Mouse (Mus musculus): ENCODE measurements around the gene Nme3.
"Not testable (repeated sequence)": the region's sequence is repeated elsewhere in the genome, so short reads cannot be mapped to it uniquely, and the experiment has no call there.

The Nme3 gene

DNA sequence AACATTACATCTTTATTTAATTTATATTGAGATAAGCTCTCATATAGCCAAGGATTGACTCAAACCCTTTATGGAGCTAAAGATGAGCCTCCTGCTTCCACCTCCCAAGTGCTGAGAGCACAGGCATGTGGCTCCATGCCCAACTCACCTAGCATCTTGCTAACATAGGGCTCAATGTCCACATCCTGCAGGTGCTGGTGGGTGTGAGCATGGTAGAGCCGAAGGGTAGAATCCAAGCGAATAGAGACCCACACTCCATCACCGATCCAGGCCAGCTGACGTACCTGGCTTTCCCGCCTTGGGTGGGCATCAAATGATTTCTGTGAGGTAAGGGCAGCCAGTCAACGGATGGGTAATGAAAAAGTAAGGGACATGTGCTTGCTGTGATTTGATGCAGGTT is 3.7 kb downstream of the Nme3 start:
- no peak for DNase-seq (ENCODE audit: low spot score)

DNA sequence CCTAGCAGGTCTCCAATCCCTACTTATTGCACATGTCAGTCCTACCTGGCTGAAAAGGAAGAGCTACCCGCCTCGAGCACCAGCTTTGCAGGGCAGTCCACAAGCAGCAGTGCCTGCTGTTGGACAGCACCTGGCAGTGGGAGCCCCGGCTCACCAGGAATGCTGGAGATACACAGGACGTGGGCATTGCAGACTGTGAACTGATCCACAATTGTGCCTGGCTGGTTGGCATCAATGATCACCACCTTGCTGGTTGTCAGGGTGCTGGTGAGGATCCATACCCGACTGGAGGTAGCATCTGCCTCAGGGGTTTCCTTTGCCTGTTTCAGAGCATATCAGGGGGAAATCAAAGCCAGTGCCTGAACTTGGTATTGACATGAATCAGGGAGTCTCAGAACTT is 5.8 kb downstream of the Nme3 start:
- no peak for DNase-seq (ENCODE audit: low spot score)

DNA sequence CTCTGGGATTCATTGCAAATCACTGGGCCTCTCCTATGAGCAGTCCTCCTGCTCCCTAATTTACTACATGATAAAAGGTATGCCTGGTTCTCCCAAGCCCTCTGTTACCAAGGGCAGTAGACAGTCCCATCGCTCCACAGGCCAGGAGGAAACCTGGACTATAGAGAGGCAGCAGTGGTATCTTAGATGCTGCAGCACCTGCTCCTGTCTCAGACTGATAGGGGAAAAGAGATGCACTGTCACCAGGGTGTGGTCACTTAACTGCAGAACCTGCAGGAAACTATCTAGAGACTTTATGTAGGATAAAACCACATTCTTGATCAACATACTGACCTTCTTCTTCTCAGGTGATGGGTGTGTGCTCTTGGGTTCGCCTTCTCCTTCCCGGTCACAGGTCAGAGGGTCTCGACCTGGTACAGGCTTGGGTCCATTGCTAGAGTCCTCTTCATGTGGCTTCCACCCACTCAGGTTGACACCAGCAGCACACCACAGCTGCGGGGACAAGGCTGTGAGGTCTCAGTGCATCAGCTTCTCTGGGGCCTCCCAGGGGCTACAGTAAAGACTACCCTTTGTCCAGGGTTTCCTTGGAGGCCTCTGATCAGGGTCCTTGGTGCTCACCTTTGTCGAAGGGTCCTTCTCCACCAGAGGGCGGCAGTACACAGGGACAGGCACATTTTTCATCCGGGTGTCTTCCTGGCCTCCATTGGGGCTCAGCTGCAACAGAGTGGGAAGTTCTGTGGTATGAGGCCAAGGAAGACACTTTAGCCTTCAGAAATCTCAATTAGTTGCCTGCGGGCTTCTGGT is 6.6 kb downstream of the Nme3 start:
- no peak for DNase-seq (ENCODE audit: low spot score)

GRCm38 (mm10) chr17:24903767-24904166 is 7.5 kb downstream of the Nme3 start:
- DNase-seq (ENCODE audit: low spot score): no peak

DNA sequence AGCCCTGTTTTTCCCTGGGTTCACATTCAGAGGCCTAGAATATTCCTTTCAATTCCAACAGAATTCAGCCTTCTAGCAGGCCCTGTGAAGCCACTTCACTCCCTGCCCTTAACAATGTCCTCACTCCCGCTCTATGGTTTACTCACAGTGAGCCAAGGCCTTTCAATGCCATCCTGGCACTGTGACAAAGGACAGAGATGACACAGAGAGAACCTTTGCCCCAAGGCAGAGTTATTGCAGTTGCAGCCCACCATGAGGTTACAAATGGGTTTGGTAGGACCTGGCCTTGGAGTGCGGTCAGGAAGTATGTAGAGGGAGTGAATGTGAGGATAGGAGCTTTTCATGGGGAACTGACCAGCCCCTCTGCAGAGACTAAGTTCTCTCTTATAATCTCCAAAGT is 11.3 kb downstream of the Nme3 start:
- DNase-seq (ENCODE audit: low spot score): no peak

- DNase-seq (ENCODE audit: low spot score): no peak
These were observed 17.7 kb downstream of the Nme3 start for GRCm38 (mm10) chr17:24913984-24914383.

GRCm38 (mm10) chr17:24923246-24923645 is 26.9 kb downstream of the Nme3 start:
- DNase-seq (ENCODE audit: low spot score): no peak

DNA sequence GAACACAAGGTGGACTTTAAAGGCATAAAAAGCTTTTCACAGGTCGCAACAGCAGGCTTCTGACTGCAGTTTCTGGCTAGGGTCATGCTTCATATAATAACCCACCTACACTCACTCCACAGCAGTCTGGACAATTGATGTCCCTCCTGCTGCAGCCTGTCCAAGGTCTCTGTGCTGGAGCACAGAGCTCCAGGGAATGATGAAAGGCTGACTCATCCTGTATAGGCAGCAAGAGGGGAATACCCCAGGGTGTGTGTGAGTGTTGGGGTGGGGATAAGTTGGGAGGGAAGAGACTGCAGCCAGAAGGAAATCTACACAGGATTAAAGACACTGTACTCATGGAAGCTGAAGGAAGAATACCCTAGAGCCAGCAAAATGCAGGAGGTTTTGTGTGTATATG is 33.2 kb downstream of the Nme3 start:
- no peak for DNase-seq (ENCODE audit: low spot score)

GRCm38 (mm10) chr17:24932431-24932830 is 36.1 kb downstream of the Nme3 start:
- no peak for DNase-seq (ENCODE audit: low spot score)

- DNase-seq (ENCODE audit: low spot score): no peak
These were observed 36.9 kb downstream of the Nme3 start for GRCm38 (mm10) chr17:24933163-24933562.

GRCm38 (mm10) chr17:24934926-24935325 is 38.6 kb downstream of the Nme3 start:
- DNase-seq (ENCODE audit: low spot score): no peak

- no peak for DNase-seq (ENCODE audit: low spot score)
These were observed 39.4 kb downstream of the Nme3 start for GRCm38 (mm10) chr17:24935666-24936065.

- DNase-seq (ENCODE audit: low spot score): peak; percentile 87
These were observed 40.2 kb downstream of the Nme3 start, which contains the start of gene Mapk8ip3 for GRCm38 (mm10) chr17:24936259-24937237. Gene Mapk8ip3, minus strand, starts transcription at chr17:24936977.

GRCm38 (mm10) chr17:24937266-24937665 is 41.0 kb downstream of the Nme3 start:
- DNase-seq (ENCODE audit: low spot score): no peak

GRCm38 (mm10) chr17:24942453-24942852 is 46.2 kb downstream of the Nme3 start:
- not testable (repeated sequence) for DNase-seq (ENCODE audit: low spot score)

DNA sequence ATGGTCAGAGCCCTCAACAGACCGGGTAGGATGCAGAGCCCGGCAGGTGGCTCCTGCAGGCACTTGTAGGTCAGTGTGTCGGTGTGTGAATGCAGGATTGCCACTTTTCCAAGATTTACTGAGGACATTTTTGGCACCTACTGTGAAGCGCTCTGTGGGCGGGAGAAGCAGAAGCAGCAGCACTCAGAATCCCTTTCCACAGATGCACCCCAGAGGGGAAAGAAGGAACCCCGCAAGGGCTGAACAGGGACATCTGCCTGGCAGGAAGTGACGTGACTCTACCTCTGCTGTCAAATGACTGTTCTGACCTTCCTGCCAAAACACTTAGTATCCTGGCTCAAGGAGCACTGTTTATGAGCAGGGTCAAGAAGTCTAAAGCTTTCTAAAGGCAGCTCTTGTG is 46.7 kb downstream of the Nme3 start:
- DNase-seq (ENCODE audit: low spot score): no peak

DNA sequence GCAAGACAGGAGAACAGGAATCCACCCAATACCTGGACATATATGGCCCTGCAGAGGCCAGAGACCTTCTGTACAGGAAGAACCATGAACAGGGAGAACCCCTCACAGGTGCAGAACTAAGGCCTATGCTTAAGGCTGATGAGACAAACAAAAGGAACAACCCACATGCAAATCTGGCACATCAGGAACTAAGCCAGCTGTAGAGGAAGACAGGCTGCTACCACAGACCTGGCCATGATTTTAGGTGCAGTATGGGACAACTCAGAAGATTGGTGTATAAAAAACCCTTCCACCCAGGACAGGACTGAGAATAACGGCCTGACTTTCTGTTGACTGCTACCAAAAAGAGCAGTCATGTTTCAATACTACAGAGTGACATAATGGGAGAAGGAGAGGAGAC is 47.3 kb downstream of the Nme3 start:
- not testable (repeated sequence) for DNase-seq (ENCODE audit: low spot score)
